Mouse (Mus musculus) heart, adult 2 months (tissue): ENCODE measurements around the gene Mib2.

ENCODE experiments used
- CTCF ChIP-seq: fragments of 200-600 bp; IDR thresholded peaks from 2 replicates; pipeline ENCODE4 v1.8.1; 2022; ENCODE audit warnings: antibody characterized with exemption, mild to moderate bottlenecking, moderate library complexity
- EP300 ChIP-seq: fragments of 200-500 bp; IDR thresholded peaks from 2 replicates; pipeline ENCODE4 v1.6.1; 2011; ENCODE audit warnings: low read depth, low read length, control low read depth; ENCODE audit not compliant: insufficient read depth
- POLR2A ChIP-seq: fragments of 200-500 bp; IDR thresholded peaks from 2 replicates; pipeline ENCODE4 v1.6.1; 2011; ENCODE audit warnings: mild to moderate bottlenecking, low read depth, low read length, control low read depth; ENCODE audit not compliant: insufficient read depth

DNA sequence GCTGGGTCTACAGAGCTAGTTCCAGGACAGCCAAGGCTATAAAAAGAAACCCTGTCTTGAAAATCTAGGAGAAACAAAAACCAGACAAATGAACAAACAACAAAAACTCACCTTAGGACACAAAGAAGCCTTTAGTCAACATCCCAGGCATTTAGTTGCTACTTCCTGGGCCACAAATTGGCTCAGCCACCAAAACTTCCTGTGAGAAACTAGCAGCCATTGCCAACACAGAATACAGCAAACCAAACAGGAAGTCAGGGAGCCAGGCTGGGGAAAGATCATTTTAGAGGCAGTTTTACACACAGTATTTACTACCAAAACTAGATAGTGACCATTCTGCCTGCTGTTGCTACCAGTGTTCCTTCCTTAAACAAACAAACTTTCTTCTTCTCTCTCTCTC, 2.1 kb downstream of the Mib2 start:
- TF ChIP-seq CTCF = no peak
- TF ChIP-seq POLR2A = no peak
- TF ChIP-seq EP300 = no peak
